Mouse (Mus musculus) megakaryocyte, adult 5-6 weeks (primary cell): ENCODE measurements around the gene Tbc1d21. TPM values are rescaled to one million over a fixed set of nuclear protein-coding genes. Genes with fewer than 3 reads are reported as not detected.

ENCODE experiments used
- ATAC-seq: 2 replicates; pipeline ENCODE4 v1.8.0; 2016; ENCODE audit warnings: mild to moderate bottlenecking, inconsistent platforms; ENCODE audit not compliant: poor library complexity, severe bottlenecking
- total RNA-seq, 2 experiments: library from RNA; stranded (forward) in 1 of 2; stranded (reverse) in 1 of 2; fragments of 153-499, 151-499 nt in 1 of 2; fragments of 221-1000, 200-1000 nt in 1 of 2; gene quantifications; 2 replicates each; pipeline versions ENCODE4 v1.2.3 to v1.2.4; 2015 to 2017

The Tbc1d21 gene
- total RNA-seq, 2 experiments from 2014 or later, result not detected

GRCm38 (mm10) chr9:58346498-58346897 is 23.8 kb downstream of the Tbc1d21 start:
- ATAC-seq, result no peak

- no peak for ATAC-seq
Observed at GRCm38 (mm10) chr9:58345963-58346362, 24.3 kb downstream of the Tbc1d21 start.

DNA sequence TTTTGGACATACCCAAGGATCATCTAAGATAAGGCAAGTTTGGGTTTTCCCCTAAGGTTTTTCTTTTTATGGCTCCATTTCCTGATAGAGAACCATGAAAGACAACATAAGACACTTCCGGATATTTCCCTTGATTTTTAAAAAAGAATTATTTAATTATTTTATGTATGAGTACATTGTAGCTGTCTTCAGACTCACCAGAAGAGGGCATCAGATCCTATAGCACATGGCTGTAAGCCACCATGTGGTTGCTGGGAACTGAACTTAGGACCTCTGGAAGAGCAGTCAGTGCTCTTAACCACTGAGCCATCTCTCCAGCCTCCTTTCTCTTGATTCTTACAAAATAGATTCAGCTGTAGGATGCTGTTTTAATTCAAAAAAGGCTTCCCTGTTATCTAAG is 28.5 kb downstream of the Tbc1d21 start:
- ATAC-seq, result no peak

DNA sequence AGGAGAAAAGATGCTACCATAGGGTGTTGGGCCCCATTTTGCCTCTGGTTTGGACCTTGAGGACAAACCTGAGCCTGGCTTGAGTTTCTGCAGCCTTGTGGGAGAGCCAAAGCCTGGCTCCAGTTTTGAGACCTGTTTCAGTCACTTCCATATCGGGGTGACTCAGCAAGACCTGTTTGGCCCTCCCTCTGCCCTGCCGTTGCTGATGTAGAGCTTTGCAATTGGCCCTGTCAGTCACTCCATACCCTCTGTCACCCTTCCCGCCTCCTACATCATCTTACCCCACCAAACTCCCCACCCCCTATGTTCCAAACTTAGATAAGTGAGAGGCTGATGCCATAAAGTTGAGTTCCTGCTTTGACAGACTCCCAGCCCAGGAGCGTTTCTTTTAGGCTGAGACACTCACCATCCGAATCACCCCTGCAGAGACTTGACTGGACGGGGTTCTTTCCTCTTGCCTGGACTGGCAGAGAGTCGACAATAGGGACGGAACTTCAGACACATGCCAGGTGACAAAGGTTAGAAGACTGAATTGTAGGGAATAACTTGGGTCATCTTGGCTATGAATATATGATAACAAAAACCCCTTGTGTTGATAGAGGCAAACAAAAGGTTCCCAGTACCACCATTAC is 33.5 kb downstream of the Tbc1d21 start:
- ATAC-seq, result no peak

GRCm38 (mm10) chr9:58331276-58331675 is 39.0 kb downstream of the Tbc1d21 start:
- no peak for ATAC-seq

- no peak for ATAC-seq
Observed at GRCm38 (mm10) chr9:58330293-58330692, 40.0 kb downstream of the Tbc1d21 start.

GRCm38 (mm10) chr9:58327382-58327781 is 42.9 kb downstream of the Tbc1d21 start:
- ATAC-seq, result no peak

GRCm38 (mm10) chr9:58326477-58327180 is 43.6 kb downstream of the Tbc1d21 start:
- ATAC-seq, result no peak

GRCm38 (mm10) chr9:58321681-58322080 is 48.6 kb downstream of the Tbc1d21 start:
- ATAC-seq, result no peak

GRCm38 (mm10) chr9:58318317-58318716 is 51.9 kb downstream of the Tbc1d21 start:
- ATAC-seq, result no peak

GRCm38 (mm10) chr9:58317381-58317780 is 52.9 kb downstream of the Tbc1d21 start:
- no peak for ATAC-seq

GRCm38 (mm10) chr9:58316784-58317183 is 53.5 kb downstream of the Tbc1d21 start:
- ATAC-seq, result no peak

DNA sequence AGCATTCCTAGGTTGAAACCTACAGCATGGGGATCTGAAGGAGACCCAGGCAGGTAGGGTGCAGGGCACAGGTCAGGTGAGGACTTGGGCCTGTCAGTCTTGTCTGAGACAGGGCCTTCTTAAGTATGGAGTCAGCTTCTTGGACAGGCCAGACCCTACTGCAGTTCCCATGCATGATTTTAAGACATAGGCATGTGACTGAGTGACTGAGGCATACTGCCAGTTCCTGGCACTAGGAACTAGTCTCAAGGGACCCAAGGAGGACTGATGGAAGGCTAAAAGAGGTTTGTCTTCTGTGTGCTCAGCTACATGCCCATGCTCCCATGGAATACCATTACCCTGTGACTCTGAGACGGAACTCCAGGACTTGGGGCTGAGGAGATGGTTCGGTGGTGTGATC is 54.4 kb downstream of the Tbc1d21 start:
- no peak for ATAC-seq

DNA sequence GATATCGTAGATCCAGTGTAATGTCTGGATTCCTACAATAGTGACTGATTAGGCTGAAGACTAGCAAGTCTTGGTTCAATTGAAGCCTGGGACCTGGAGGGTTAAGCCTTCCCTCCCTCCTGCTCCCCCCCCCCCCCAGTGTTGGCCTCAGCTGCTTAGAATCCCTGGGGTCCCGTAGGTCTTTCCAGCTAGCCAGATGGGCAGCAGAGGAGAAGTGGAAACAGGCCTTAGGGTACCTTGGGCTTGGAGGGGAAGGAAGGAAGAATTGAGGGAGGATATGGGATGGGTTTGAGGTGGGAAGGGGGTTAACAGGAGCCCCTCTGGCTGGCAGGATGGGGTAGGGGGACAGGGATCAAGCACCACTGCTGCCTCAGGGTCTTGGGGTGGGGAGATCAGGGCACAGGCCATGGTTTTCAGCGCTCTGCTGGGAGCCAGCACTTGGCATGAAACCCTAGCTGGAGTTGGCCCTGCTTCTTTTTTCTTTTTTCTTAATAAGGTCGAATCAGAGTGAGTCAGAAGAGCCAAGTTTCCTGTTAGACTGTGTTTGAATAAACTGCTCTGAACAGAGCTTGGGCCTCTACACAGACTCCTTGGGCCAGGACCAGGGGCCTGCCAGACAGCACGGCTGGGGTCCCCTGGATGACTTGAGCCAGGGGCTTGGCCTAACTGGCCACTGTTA is 55.4 kb downstream of the Tbc1d21 start:
- ATAC-seq, result no peak

GRCm38 (mm10) chr9:58312944-58313359 is 57.3 kb downstream of the Tbc1d21 start, which contains the start of gene Loxl1:
TSS of gene Loxl1 (minus strand) at chr9:58313186.
- ATAC-seq, result no peak

- ATAC-seq, result no peak
Observed at GRCm38 (mm10) chr9:58312196-58312943, 57.9 kb downstream of the Tbc1d21 start.

DNA sequence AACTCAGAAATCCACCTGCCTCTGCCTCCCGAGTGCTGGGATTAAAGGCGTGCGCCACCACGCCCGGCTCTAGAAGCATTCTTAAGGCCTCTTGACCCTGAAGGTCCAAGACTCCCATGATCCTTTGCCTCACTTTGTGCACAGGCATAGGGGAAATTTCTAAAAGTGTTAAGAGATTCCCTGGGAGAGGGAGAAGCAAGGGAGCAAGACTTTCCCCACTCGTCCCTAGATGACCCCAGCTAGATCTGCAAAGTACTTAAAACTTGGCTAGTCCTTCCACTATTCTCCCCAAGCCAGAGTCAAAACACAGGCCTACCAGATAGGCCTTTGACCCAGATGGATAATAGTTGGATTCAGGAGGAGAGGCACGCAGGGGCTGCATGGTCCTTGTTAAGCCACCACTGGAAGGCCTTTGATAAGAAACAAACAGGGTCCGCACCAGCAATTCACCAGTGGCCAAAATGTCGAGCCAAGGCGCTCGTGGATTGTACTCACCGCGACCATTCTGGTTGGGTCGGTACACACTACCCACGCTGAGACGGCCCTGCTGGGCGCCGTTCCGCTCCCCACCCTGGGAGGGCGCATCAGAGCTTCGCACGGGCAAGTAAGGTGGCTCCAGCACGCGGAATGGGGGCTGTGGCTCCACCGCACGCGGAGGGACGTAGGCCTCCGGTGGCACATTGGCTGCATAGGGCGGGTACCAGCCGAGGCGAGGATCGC is 58.9 kb downstream of the Tbc1d21 start:
- ATAC-seq, result no peak

GRCm38 (mm10) chr9:58310043-58310660 is 60.1 kb downstream of the Tbc1d21 start:
- no peak for ATAC-seq
